Mouse (Mus musculus) intestine, embryonic 16.5 days (tissue): Measurements from ENCODE around the gene Fgfr2. TPM values are rescaled to one million over a fixed set of nuclear protein-coding genes. Genes with fewer than 3 reads are reported as not detected.

Experiments
- ATAC-seq: fragments of 200-750 bp; cut with Nextera tagmentation; 2 replicates; pipeline ENCODE4 v1.8.0; 2017; ENCODE audit warnings: moderate TSS enrichment, moderate library complexity
- H3K27ac ChIP-seq: fragments of 300-500 bp; sonication (generic); 2 replicates; pipeline ENCODE4 v1.5.1; 2014; ENCODE audit warnings: mild to moderate bottlenecking, low read length
- H3K27me3 ChIP-seq: fragments of 300-500 bp; sonication (generic); replicated peaks from 2 replicates; pipeline ENCODE4 v1.6.1; 2014; ENCODE audit warnings: low read length, control low read depth, mixed read lengths; ENCODE audit not compliant: control insufficient read depth, insufficient read depth
- H3K36me3 ChIP-seq: fragments of 300-500 bp; sonication (generic); 2 replicates; pipeline ENCODE4 v1.6.1; 2014; ENCODE audit warnings: low read length, control low read depth; ENCODE audit not compliant: control insufficient read depth, insufficient read depth
- H3K4me1 ChIP-seq: fragments of 300-500 bp; sonication (generic); 2 replicates; pipeline ENCODE4 v1.6.1; 2014; ENCODE audit warnings: low read length, control low read depth, mixed read lengths; ENCODE audit not compliant: control insufficient read depth, insufficient read depth
- H3K4me2 ChIP-seq: fragments of 300-500 bp; sonication (generic); 2 replicates; pipeline ENCODE4 v1.6.1; 2014; ENCODE audit warnings: low read depth, low read length, control low read depth
- H3K4me3 ChIP-seq: fragments of 300-500 bp; sonication (generic); 2 replicates; pipeline ENCODE4 v1.5.1; 2014; ENCODE audit warnings: mild to moderate bottlenecking, low read length
- H3K9ac ChIP-seq: fragments of 300-500 bp; sonication (generic); 2 replicates; pipeline ENCODE4 v1.6.1; 2014; ENCODE audit warnings: low read depth, low read length
- H3K9me3 ChIP-seq: fragments of 300-500 bp; sonication (generic); 2 replicates; pipeline ENCODE4 v1.6.1; 2016; ENCODE audit warnings: low read length, control low read depth; ENCODE audit not compliant: control insufficient read depth
- WGBS: fragments of 180-500 bp; shearing (Covaris S2); extraction: QIAGEN DNeasy Blood & Tissue Kit; methylation state at CpG from one replicate; pipeline ENCODE4 v1.1.7; 2014; 5-methylcytosine and 5-hydroxymethylcytosine counted together
- polyA plus RNA-seq: library from polyadenylated mRNA; unstranded; fragments of >200 nt; fragmentation: Nextera tagmentation; extraction: Ambion mirVana; gene quantifications from 2 replicates; pipeline ENCODE4 v1.2.1, GENCODE M21; 2015

Fgfr2 gene
- polyA plus RNA-seq, 1 experiment from 2014 or later, result 47.3 TPM

GRCm38 (mm10) chr7:131345856-131346541 lies 1777.2 kb downstream of the Fgfr2 start:
- Histone ChIP-seq H3K4me1 (no peaks in the 10 kb centered on the region), H3K4me2 (no peak overlapping the region), H3K36me3 (peaks cover 15% of the 10 kb centered on the region), H3K27ac (no peak overlapping the region), H3K4me3 (no peak overlapping the region), H3K9me3 (no peaks in the 10 kb centered on the region), H3K9ac (no peak overlapping the region), H3K27me3 (no peaks in the 10 kb centered on the region)
- 77% methylated on average over 7 of the region's 7 CpGs for WGBS
- ATAC-seq, result no peak

- no peak for ATAC-seq
- no peaks in the 10 kb centered on the region; the same call in 1 of the 2 replicates for H3K36me3 ChIP-seq
- no peaks in the 10 kb centered on the region for H3K9me3 ChIP-seq
- H3K27me3 ChIP-seq, result no peaks in the 10 kb centered on the region
- no peak overlapping the region for H3K27ac ChIP-seq
- no peak overlapping the region for H3K9ac ChIP-seq
- H3K4me3 ChIP-seq, result no peak overlapping the region
- WGBS, result 50% methylated on average over 8 of the region's 8 CpGs
- H3K4me2 ChIP-seq, result no peak overlapping the region
- H3K4me1 ChIP-seq, result no peaks in the 10 kb centered on the region
Measured at GRCm38 (mm10) chr7:131337502-131338068, 1785.6 kb downstream of the Fgfr2 start.

GRCm38 (mm10) chr7:131333564-131333963 lies 1789.6 kb downstream of the Fgfr2 start, which contains the start of gene Fam24a:
Fam24a (plus strand) TSS chr7:131333864.
- no peak within 1 kb of the TSS for H3K4me3 ChIP-seq
- WGBS, result 62% methylated on average over 1 of the region's 1 CpGs

GRCm38 (mm10) chr7:131331688-131332087 lies 1791.5 kb downstream of the Fgfr2 start:
- Histone ChIP-seq H3K27me3 (no peaks in the 10 kb centered on the region), H3K9me3 (no peaks in the 10 kb centered on the region), H3K36me3 (no peaks in the 10 kb centered on the region), H3K4me3 (no peak overlapping the region), H3K4me2 (no peak overlapping the region), H3K4me1 (no peaks in the 10 kb centered on the region), H3K9ac (no peak overlapping the region), H3K27ac (no peak overlapping the region)
- no peak for ATAC-seq
- WGBS, result 67% methylated on average over 2 of the region's 2 CpGs

More at GRCm38 (mm10) chr7:131333564-131333963, 1789.6 kb downstream of the Fgfr2 start, which contains the start of gene Fam24a:
- no peaks in the 10 kb centered on the region for H3K36me3 ChIP-seq
- no peaks in the 10 kb centered on the region for H3K9me3 ChIP-seq
- H3K27ac ChIP-seq, result no peak within 1 kb of the TSS
- H3K4me2 ChIP-seq, result no peak within 1 kb of the TSS
- no peaks in the 10 kb centered on the region for H3K4me1 ChIP-seq
- H3K9ac ChIP-seq, result no peak within 1 kb of the TSS
- ATAC-seq, result no peak
- no peaks in the 10 kb centered on the region for H3K27me3 ChIP-seq

- Histone ChIP-seq H3K4me3 (no peak within 1 kb of the TSS), H3K4me2 (no peak within 1 kb of the TSS), H3K27me3 (no peaks in the 10 kb centered on the region), H3K9me3 (no peaks in the 10 kb centered on the region), H3K4me1 (no peaks in the 10 kb centered on the region), H3K27ac (no peak within 1 kb of the TSS), H3K36me3 (no peaks in the 10 kb centered on the region), H3K9ac (no peak within 1 kb of the TSS)
- WGBS, result 90% methylated on average over 5 of the region's 5 CpGs
- no peak for ATAC-seq
Measured at GRCm38 (mm10) chr7:131329416-131329815, 1793.7 kb downstream of the Fgfr2 start, which contains the start of gene Fam24b. Fam24b (minus strand) TSS chr7:131329516.

- H3K36me3 ChIP-seq, result no peaks in the 10 kb centered on the region
Measured at GRCm38 (mm10) chr7:131327054-131327453, 1796.1 kb downstream of the Fgfr2 start.

GRCm38 (mm10) chr7:131322192-131322591 lies 1801.0 kb downstream of the Fgfr2 start, which contains the start of gene Cuzd1:
Cuzd1 (minus strand) TSS chr7:131322292.
- Histone ChIP-seq H3K9me3 (no peaks in the 10 kb centered on the region), H3K4me1 (no peaks in the 10 kb centered on the region), H3K27me3 (no peaks in the 10 kb centered on the region), H3K9ac (no peak within 1 kb of the TSS), H3K4me2 (no peak within 1 kb of the TSS), H3K36me3 (no peaks in the 10 kb centered on the region), H3K27ac (no peak within 1 kb of the TSS), H3K4me3 (no peak within 1 kb of the TSS)
- no peak for ATAC-seq
- 77% methylated on average over 2 of the region's 2 CpGs for WGBS

More at GRCm38 (mm10) chr7:131327054-131327453, 1796.1 kb downstream of the Fgfr2 start:
- H3K4me3 ChIP-seq, result no peak overlapping the region
- H3K4me1 ChIP-seq, result no peaks in the 10 kb centered on the region
- no peak overlapping the region for H3K27ac ChIP-seq
- no peak overlapping the region for H3K9ac ChIP-seq
- 87% methylated on average over 5 of the region's 5 CpGs for WGBS
- no peak for ATAC-seq
- no peaks in the 10 kb centered on the region for H3K27me3 ChIP-seq
- H3K9me3 ChIP-seq, result no peaks in the 10 kb centered on the region
- no peak overlapping the region for H3K4me2 ChIP-seq

GRCm38 (mm10) chr7:131318340-131318739 lies 1804.8 kb downstream of the Fgfr2 start:
- Histone ChIP-seq H3K27ac (no peak overlapping the region), H3K4me3 (no peak overlapping the region)
- WGBS, result 81% methylated on average over 5 of the region's 7 CpGs

GRCm38 (mm10) chr7:131317587-131317986 lies 1805.6 kb downstream of the Fgfr2 start:
- 63% methylated on average over 12 of the region's 12 CpGs for WGBS
- Histone ChIP-seq H3K27ac (no peak overlapping the region), H3K36me3 (no peaks in the 10 kb centered on the region), H3K9me3 (no peaks in the 10 kb centered on the region), H3K4me2 (no peak overlapping the region), H3K9ac (no peak overlapping the region), H3K27me3 (no peaks in the 10 kb centered on the region), H3K4me1 (no peaks in the 10 kb centered on the region), H3K4me3 (no peak overlapping the region)
- no peak for ATAC-seq

More at GRCm38 (mm10) chr7:131318340-131318739, 1804.8 kb downstream of the Fgfr2 start:
- H3K9me3 ChIP-seq, result no peaks in the 10 kb centered on the region
- H3K9ac ChIP-seq, result no peak overlapping the region
- H3K4me1 ChIP-seq, result no peaks in the 10 kb centered on the region
- no peaks in the 10 kb centered on the region for H3K36me3 ChIP-seq
- no peaks in the 10 kb centered on the region for H3K27me3 ChIP-seq
- no peak overlapping the region for H3K4me2 ChIP-seq
- ATAC-seq, result no peak
